Mouse (Mus musculus) megakaryocyte, embryonic 14.5 days (primary cell): ENCODE measurements around the gene Rab36. TPM values are rescaled to one million over a fixed set of nuclear protein-coding genes. Genes with fewer than 3 reads are reported as not detected.
A peak's percentile ranks its signal among the peaks of the same experiment; 100 is the strongest.

Experiments
- H3K27me3 ChIP-seq: replicated peaks from 2 replicates; pipeline ENCODE3; 2012; ENCODE audit warnings: inconsistent platforms
- H3K36me3 ChIP-seq: replicated peaks from 2 replicates; pipeline ENCODE3; 2012; ENCODE audit warnings: low read length, inconsistent platforms, mixed read lengths
- H3K4me1 ChIP-seq: 2 replicates; pipeline ENCODE4 v1.6.1; 2012; ENCODE audit warnings: inconsistent platforms
- H3K4me3 ChIP-seq: replicated peaks from 2 replicates; pipeline ENCODE3; 2012; ENCODE audit warnings: moderate library complexity, mild to moderate bottlenecking, inconsistent platforms
- H3K9me3 ChIP-seq: 2 replicates; pipeline ENCODE4 v1.6.1; 2012; ENCODE audit warnings: inconsistent platforms
- FLI1 ChIP-seq: IDR thresholded peaks from 2 replicates; pipeline ENCODE4 v1.6.1; 2012; ENCODE audit warnings: low read length, inconsistent platforms, mixed read lengths
- GATA1 ChIP-seq: IDR thresholded peaks from 3 replicates; pipeline ENCODE4 v1.6.1; 2012; ENCODE audit warnings: mixed read lengths, low read length, inconsistent platforms, borderline replicate concordance
- polyA plus RNA-seq: library from polyadenylated mRNA; stranded (reverse); fragments of >175 nt; gene quantifications from 2 replicates; pipeline ENCODE4 v1.2.3, GENCODE M21; 2012; ENCODE audit warnings: low replicate concordance; ENCODE audit not compliant: insufficient read depth

Rab36 gene
- polyA plus RNA-seq, 1 experiment, result 0.85 TPM

DNA sequence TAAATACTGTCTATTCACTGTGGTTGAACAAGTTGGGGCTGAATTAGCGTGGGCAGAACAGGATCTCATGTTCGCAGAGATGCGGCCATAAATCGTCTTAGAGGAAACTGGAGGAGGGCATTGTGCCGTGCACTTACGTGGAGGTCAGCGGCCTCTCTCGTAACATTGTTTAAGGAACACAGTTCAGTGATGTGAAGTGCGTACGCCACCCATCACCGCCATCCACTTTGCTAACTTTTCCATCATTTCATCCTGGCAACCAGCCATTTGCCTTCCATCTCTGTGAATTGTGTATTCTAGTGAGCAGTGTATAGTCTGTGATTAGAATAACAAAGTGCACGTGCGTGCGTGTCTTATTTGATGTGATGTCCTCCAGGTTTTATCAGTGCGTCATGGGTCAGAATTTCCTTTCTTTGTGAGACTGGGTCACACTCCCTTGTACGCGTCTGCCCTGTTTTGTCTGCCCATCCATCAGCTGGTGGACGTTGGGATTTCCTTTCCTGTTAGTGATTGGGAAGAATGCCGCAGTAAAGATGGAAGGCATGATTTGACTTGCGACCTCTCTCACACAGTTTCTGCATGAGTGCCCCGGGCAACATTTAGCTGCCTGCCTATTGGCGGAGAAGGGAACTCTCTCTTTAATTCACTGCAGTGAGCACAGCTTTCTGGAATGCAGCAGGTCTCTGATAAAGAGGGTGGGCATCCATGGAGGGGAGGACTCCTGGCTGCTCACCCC lies 56.6 kb downstream of the Rab36 start:
- Histone ChIP-seq H3K36me3 (peaks cover 48% of the 10 kb centered on the region), H3K4me3 (peak overlapping the region; percentile 74), H3K9me3 (no peaks in the 10 kb centered on the region), H3K27me3 (no peaks in the 10 kb centered on the region), H3K4me1 (peaks cover 99% of the 10 kb centered on the region)
- TF ChIP-seq GATA1 (no peak), FLI1 (no peak)

- peaks cover 50% of the 10 kb centered on the region for H3K36me3 ChIP-seq
- H3K27me3 ChIP-seq, result no peaks in the 10 kb centered on the region
- TF ChIP-seq GATA1 (no peak), FLI1 (no peak)
- no peak overlapping the region for H3K4me3 ChIP-seq
- H3K9me3 ChIP-seq, result no peaks in the 10 kb centered on the region
- peaks cover 99% of the 10 kb centered on the region for H3K4me1 ChIP-seq
Measured at GRCm38 (mm10) chr10:75094338-75094737, 57.5 kb downstream of the Rab36 start.

DNA sequence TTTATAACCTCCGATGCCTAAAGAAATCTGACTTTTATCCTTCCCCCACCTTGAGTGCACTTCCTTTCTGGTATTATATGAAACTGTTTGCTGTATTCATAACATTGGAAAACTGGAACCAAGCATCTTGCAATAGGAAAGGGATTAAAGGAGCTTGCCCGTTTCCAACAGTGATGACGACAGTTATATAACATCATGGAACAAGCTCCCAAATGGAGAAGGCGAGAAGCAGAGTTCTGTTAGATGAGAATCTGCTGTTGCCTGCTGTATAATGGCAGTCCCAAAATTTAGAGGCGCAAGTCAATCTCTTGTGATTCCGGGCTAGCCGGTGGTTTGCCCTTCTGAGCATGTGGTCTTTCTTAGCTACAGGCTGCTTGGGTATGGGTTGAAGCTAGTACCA lies 58.4 kb downstream of the Rab36 start:
- Histone ChIP-seq H3K4me3 (no peak overlapping the region), H3K4me1 (peaks cover 100% of the 10 kb centered on the region), H3K27me3 (no peaks in the 10 kb centered on the region), H3K9me3 (no peaks in the 10 kb centered on the region), H3K36me3 (peaks cover 52% of the 10 kb centered on the region)
- no peak for TF ChIP-seq FLI1
- no peak for TF ChIP-seq GATA1

DNA sequence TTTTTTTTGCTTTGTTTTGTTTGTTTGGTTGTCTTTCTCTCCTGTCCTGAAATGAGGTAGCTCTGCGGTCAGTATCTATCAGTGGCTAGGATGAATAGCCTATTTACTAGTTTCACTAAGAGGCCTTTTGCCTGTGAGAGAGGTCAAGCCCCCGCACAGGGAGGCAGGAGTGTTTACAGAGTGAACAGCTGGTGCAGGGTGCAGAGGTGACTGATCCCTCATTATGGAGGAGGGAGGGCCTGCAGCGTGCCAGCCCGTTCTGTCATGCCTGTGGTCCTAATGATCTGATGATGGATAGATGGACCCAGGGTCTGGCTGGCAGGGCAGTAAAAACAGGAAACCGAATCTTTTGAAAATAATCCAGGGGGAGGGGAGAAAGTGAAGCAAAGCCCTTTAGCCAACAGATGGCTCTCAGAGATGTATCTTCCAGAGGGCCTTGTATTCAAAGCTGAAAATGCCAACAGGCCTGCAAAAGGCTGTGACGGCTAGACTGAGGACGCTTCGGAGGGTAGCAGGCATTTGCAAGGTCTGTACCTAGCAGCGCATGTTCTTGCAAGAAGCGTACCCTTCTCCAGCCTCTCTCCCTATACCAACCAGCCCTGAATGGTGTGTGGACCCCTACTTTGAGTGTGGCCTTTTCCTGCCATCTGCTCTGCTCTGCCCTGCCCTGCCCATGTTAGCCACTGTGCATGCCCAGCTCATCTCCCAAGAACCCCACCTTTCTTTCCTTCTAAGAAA lies 61.8 kb downstream of the Rab36 start:
- TF ChIP-seq GATA1 (no peak), FLI1 (no peak)
- H3K36me3 ChIP-seq, result peaks cover 54% of the 10 kb centered on the region
- no peaks in the 10 kb centered on the region for H3K27me3 ChIP-seq
- H3K9me3 ChIP-seq, result no peaks in the 10 kb centered on the region
- peaks cover 100% of the 10 kb centered on the region for H3K4me1 ChIP-seq
- H3K4me3 ChIP-seq, result peak overlapping the region; percentile 50

DNA sequence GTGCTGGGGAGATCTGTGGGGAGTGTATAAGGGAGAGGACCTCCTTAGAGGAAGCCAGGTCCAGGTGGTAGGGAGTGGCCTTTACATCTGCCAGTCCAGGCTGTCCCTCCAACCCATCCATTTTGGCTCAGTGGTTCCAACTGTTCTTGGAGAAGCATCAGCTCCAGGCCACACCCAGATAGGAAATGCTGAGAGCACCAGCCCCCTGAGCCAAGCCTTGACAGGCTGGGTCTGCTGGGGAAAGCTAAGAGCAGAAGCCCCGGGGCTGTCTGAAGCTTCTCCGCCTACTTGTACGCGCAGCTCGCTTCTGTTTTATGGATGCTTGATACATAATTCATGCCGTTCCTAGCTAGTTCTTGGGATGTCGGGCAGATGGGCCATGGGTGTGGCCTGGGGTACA lies 63.4 kb downstream of the Rab36 start:
- TF ChIP-seq FLI1 (no peak), GATA1 (no peak)
- peaks cover 48% of the 10 kb centered on the region for H3K36me3 ChIP-seq
- H3K4me1 ChIP-seq, result peaks cover 100% of the 10 kb centered on the region
- H3K27me3 ChIP-seq, result no peaks in the 10 kb centered on the region
- H3K4me3 ChIP-seq, result no peak overlapping the region
- H3K9me3 ChIP-seq, result no peaks in the 10 kb centered on the region

GRCm38 (mm10) chr10:75103502-75103901 lies 66.6 kb downstream of the Rab36 start:
- TF ChIP-seq GATA1, result peak; percentile 76; the same call in 1 of the 3 replicates
- TF ChIP-seq FLI1, result no peak
- Histone ChIP-seq H3K27me3 (no peaks in the 10 kb centered on the region), H3K4me3 (peak overlapping the region; percentile 86), H3K36me3 (peaks cover 37% of the 10 kb centered on the region), H3K9me3 (no peaks in the 10 kb centered on the region), H3K4me1 (peaks cover 100% of the 10 kb centered on the region)

Other genes starting within 250 kb of the Rab36 start
- gene Gnaz, start 69.9 kb upstream of the Rab36 start, polyA plus RNA-seq, result 224 and 350 TPM in 2 replicates
- gene Rsph14, start 4.5 kb upstream of the Rab36 start, polyA plus RNA-seq, result not detected in 2 replicates
- 20.8 and 30.9 TPM in 2 replicates for gene Bcr, start 23.5 kb downstream of the Rab36 start, polyA plus RNA-seq
- 1.5 and 2.5 TPM in 2 replicates for gene Specc1l, start 175.0 kb downstream of the Rab36 start, polyA plus RNA-seq